Comparison of ENCODE assay signal across 9 mouse cellular contexts in genomic region chr5:111675673-111676261, GRCm38 (mm10). TPM values are rescaled to one million over a fixed set of nuclear protein-coding genes. Genes with fewer than 3 reads are reported as not detected.
A peak's percentile ranks its signal among the peaks of the same experiment; 100 is the strongest.
DNase-seq lines count a peak whose midpoint lies in the region; ATAC-seq lines count a peak whose summit lies in the region.
"Had no signal": no experiment of that assay in that cellular context is flagged by ENCODE, and none has a peak within 500 bp of the region (broad histone marks: within the 10 kb centered on the region; RNA-seq: fewer than 3 reads in every experiment).

No protein-coding gene starts in this region.

- no peaks in the 10 kb centered on the region for H3K27me3 ChIP-seq in hindbrain, embryonic 14.5 days (ENCODE audit: control insufficient read depth, insufficient read depth, low read length)
- no peaks in the 10 kb centered on the region for H3K27me3 ChIP-seq in limb, embryonic 15.5 days
- peaks cover 15% of the 10 kb centered on the region; the same call in 1 of the 2 replicates for H3K27me3 ChIP-seq in neural tube, embryonic 13.5 days

- peak; percentile 49; the same call in 1 of the 2 replicates for ATAC-seq in hindbrain, embryonic 14.5 days (ENCODE audit: low FRiP score)
- peak; percentile 85 for ATAC-seq in limb, embryonic 15.5 days (ENCODE audit: insufficient number of reproducible peaks, low FRiP score, low TSS enrichment, low read depth)
- ATAC-seq in neural tube, embryonic 13.5 days (ENCODE audit: low read depth), result peak; percentile 38

- H3K4me2 ChIP-seq in hindbrain, embryonic 14.5 days (replicated peaks), result no peak overlapping the region
- peak overlapping the region; percentile 2; the same call in 1 of the 2 replicates for H3K4me2 ChIP-seq in limb, embryonic 15.5 days
- H3K4me2 ChIP-seq in neural tube, embryonic 13.5 days, result no peak overlapping the region

- no peak overlapping the region for H3K4me3 ChIP-seq in hindbrain, embryonic 14.5 days (replicated peaks; ENCODE audit: low read length)
- no peak overlapping the region for H3K4me3 ChIP-seq in limb, embryonic 15.5 days
- no peak overlapping the region for H3K4me3 ChIP-seq in neural tube, embryonic 13.5 days

- WGBS in hindbrain, embryonic 14.5 days, result 15% methylated on average over 8 of the region's 8 CpGs
- 2% methylated on average over 8 of the region's 8 CpGs for WGBS in limb, embryonic 15.5 days
- WGBS in neural tube, embryonic 13.5 days, result 7% methylated on average over 8 of the region's 8 CpGs

- no peaks in the 10 kb centered on the region for H3K36me3 ChIP-seq in hindbrain, embryonic 14.5 days (replicated peaks; ENCODE audit: control insufficient read depth, insufficient read depth)
- H3K36me3 ChIP-seq in limb, embryonic 15.5 days, result no peaks in the 10 kb centered on the region
- H3K36me3 ChIP-seq in neural tube, embryonic 13.5 days, result no peaks in the 10 kb centered on the region

- H3K27ac ChIP-seq in hindbrain, embryonic 14.5 days, result no peak overlapping the region; the same call in 1 of the 2 replicates
- H3K27ac ChIP-seq in limb, embryonic 15.5 days, result peak overlapping the region; percentile 82
- peak overlapping the region; percentile 42 for H3K27ac ChIP-seq in neural tube, embryonic 13.5 days (replicated peaks)

- DNase-seq in cerebellum, adult 9-11 months, result peak; percentile 3
- no peak for DNase-seq in cerebellum, adult 8-10 months
- peak; percentile 31 for DNase-seq in brain, adult 2 months (ENCODE audit: low read depth, low spot score)
- peak; percentile 81 for DNase-seq in gastrocnemius, postnatal 10 days
- peak; percentile 70 for DNase-seq in hindbrain, embryonic 14.5 days (ENCODE audit: low spot score)
- DNase-seq in urinary bladder, postnatal 4 days (ENCODE audit: low spot score in 2 of 2), result peak; percentile 81 to 82

- no peaks in the 10 kb centered on the region for H3K9me3 ChIP-seq in hindbrain, embryonic 14.5 days (ENCODE audit: control insufficient read depth, low read length)
- no peaks in the 10 kb centered on the region for H3K9me3 ChIP-seq in limb, embryonic 15.5 days
- no peaks in the 10 kb centered on the region for H3K9me3 ChIP-seq in neural tube, embryonic 13.5 days

- no peak overlapping the region for H3K9ac ChIP-seq in hindbrain, embryonic 14.5 days
- H3K9ac ChIP-seq in limb, embryonic 15.5 days, result no peak overlapping the region
- no peak overlapping the region for H3K9ac ChIP-seq in neural tube, embryonic 13.5 days

- peaks cover 34% of the 10 kb centered on the region for H3K4me1 ChIP-seq in hindbrain, embryonic 14.5 days (replicated peaks; ENCODE audit: control insufficient read depth, insufficient read depth, low read length)
- peaks cover 62% of the 10 kb centered on the region for H3K4me1 ChIP-seq in limb, embryonic 15.5 days
- peaks cover 57% of the 10 kb centered on the region for H3K4me1 ChIP-seq in neural tube, embryonic 13.5 days (replicated peaks)

RNA-seq across cellular contexts. Expression of gene Gm26897, which starts 58.0 kb away (rescaled TPM):
- not detected for total RNA-seq in gastrocnemius, postnatal 10 days (2021)
- not detected in 2 replicates for polyA plus RNA-seq in hindbrain, embryonic 14.5 days (2014; fragmentation: Nextera tagmentation; extraction: Ambion mirVana)
- polyA plus RNA-seq in limb, embryonic 15.5 days (2015; fragmentation: Nextera tagmentation; extraction: Ambion mirVana), result not detected in 2 replicates
- polyA plus RNA-seq in neural tube, embryonic 13.5 days (2015; fragmentation: Nextera tagmentation; extraction: Ambion mirVana), result not detected in 2 replicates
- polyA plus RNA-seq: cerebellum, adult 2 months had no signal
